Mouse (Mus musculus): ENCODE measurements around the gene Tlk2. TPM values are rescaled to one million over a fixed set of nuclear protein-coding genes. Genes with fewer than 3 reads are reported as not detected.
"Not testable (repeated sequence)": the region's sequence is repeated elsewhere in the genome, so short reads cannot be mapped to it uniquely, and the experiment has no call there.

Gene Tlk2
- polyA plus RNA-seq (2015; fragmentation: Nextera tagmentation; extraction: Ambion mirVana), result 14.4 and 14.8 TPM in 2 replicates

GRCm38 (mm10) chr11:105178516-105178915, at the start of gene Tlk2:
Gene Tlk2 (plus strand): TSS chr11:105178807.
- TF ChIP-seq EP300 (IDR thresholded peaks at IDR 0.05) (no peak), CTCF (IDR thresholded peaks at IDR 0.05) (no peak)
- no peaks in the 10 kb centered on the region for H3K36me3 ChIP-seq (ENCODE audit: insufficient read depth, low read length)
- 43% methylated on average over 2 of the region's 2 CpGs for WGBS
- peak within 1 kb of the TSS; percentile 75 for H3K4me3 ChIP-seq (ENCODE audit: low read depth, low read length)
- peak within 1 kb of the TSS; percentile 97; the same call in 1 of the 2 replicates for H3K27ac ChIP-seq (ENCODE audit: low read length)
- H3K9ac ChIP-seq (replicated peaks; ENCODE audit: low read depth), result no peak within 1 kb of the TSS
- H3K4me2 ChIP-seq (replicated peaks; ENCODE audit: low read depth, low read length), result peak within 1 kb of the TSS; percentile 87
- ATAC-seq (no peak), DNase-seq (ENCODE audit: low spot score) (no peak)
- no peaks in the 10 kb centered on the region for H3K27me3 ChIP-seq (replicated peaks; ENCODE audit: insufficient read depth, low read length)
- H3K4me1 ChIP-seq (ENCODE audit: insufficient read depth, low read depth, low read length), result peaks cover 16% of the 10 kb centered on the region; the same call in 1 of the 2 replicates
- H3K9me3 ChIP-seq (ENCODE audit: low read length), result no peaks in the 10 kb centered on the region

- TF ChIP-seq EP300 (IDR thresholded peaks at IDR 0.05), result no peak
- no peak for TF ChIP-seq CTCF (IDR thresholded peaks at IDR 0.05)
- no peaks in the 10 kb centered on the region for H3K4me1 ChIP-seq (ENCODE audit: insufficient read depth, low read depth, low read length)
- H3K4me2 ChIP-seq (replicated peaks; ENCODE audit: low read depth, low read length), result no peak overlapping the region
- 88% methylated on average over 7 of the region's 7 CpGs for WGBS
- no peak overlapping the region for H3K4me3 ChIP-seq (ENCODE audit: low read depth, low read length)
- H3K9ac ChIP-seq (replicated peaks; ENCODE audit: low read depth), result no peak overlapping the region
- DNase-seq (ENCODE audit: low spot score), result no peak
- no peaks in the 10 kb centered on the region for H3K27me3 ChIP-seq (replicated peaks; ENCODE audit: insufficient read depth, low read length)
- no peak overlapping the region for H3K27ac ChIP-seq (ENCODE audit: low read length)
- no peak for ATAC-seq
- H3K9me3 ChIP-seq (ENCODE audit: low read length), result no peaks in the 10 kb centered on the region
- peaks cover 42% of the 10 kb centered on the region for H3K36me3 ChIP-seq (ENCODE audit: insufficient read depth, low read length)
Measured at GRCm38 (mm10) chr11:105135692-105136091, 42.9 kb upstream of the Tlk2 start.

- H3K4me3 ChIP-seq (ENCODE audit: low read depth, low read length); H3K9ac ChIP-seq (replicated peaks; ENCODE audit: low read depth); H3K27ac ChIP-seq (ENCODE audit: low read length); H3K27me3 ChIP-seq (replicated peaks; ENCODE audit: insufficient read depth, low read length); H3K4me1 ChIP-seq (ENCODE audit: insufficient read depth, low read depth, low read length); H3K4me2 ChIP-seq (replicated peaks; ENCODE audit: low read depth, low read length); H3K9me3 ChIP-seq (ENCODE audit: low read length); DNase-seq (ENCODE audit: low spot score); ATAC-seq: not testable (repeated sequence)
- H3K36me3 ChIP-seq (ENCODE audit: insufficient read depth, low read length), result peaks cover 34% of the 10 kb centered on the region
- WGBS, result 90% methylated on average over 2 of the region's 2 CpGs
Measured at GRCm38 (mm10) chr11:105137255-105137654, 41.4 kb upstream of the Tlk2 start.

GRCm38 (mm10) chr11:105140512-105140911, 38.1 kb upstream of the Tlk2 start:
- not testable (repeated sequence) for H3K4me3 ChIP-seq (ENCODE audit: low read depth, low read length); H3K4me2 ChIP-seq (replicated peaks; ENCODE audit: low read depth, low read length); DNase-seq (ENCODE audit: low spot score); H3K9ac ChIP-seq (replicated peaks; ENCODE audit: low read depth); H3K9me3 ChIP-seq (ENCODE audit: low read length); H3K27me3 ChIP-seq (replicated peaks; ENCODE audit: insufficient read depth, low read length); H3K27ac ChIP-seq (ENCODE audit: low read length); H3K4me1 ChIP-seq (ENCODE audit: insufficient read depth, low read depth, low read length); ATAC-seq
- WGBS, result 94% methylated on average over 7 of the region's 8 CpGs
- H3K36me3 ChIP-seq (ENCODE audit: insufficient read depth, low read length), result peaks cover 15% of the 10 kb centered on the region; the same call in 1 of the 2 replicates

- Histone ChIP-seq H3K36me3 (ENCODE audit: insufficient read depth, low read length) (peaks cover 12% of the 10 kb centered on the region; the same call in 1 of the 2 replicates), H3K9me3 (ENCODE audit: low read length) (no peaks in the 10 kb centered on the region), H3K4me1 (ENCODE audit: insufficient read depth, low read depth, low read length) (no peaks in the 10 kb centered on the region), H3K27ac (ENCODE audit: low read length) (no peak overlapping the region), H3K9ac (replicated peaks; ENCODE audit: low read depth) (no peak overlapping the region), H3K4me2 (replicated peaks; ENCODE audit: low read depth, low read length) (no peak overlapping the region), H3K4me3 (ENCODE audit: low read depth, low read length) (no peak overlapping the region), H3K27me3 (replicated peaks; ENCODE audit: insufficient read depth, low read length) (no peaks in the 10 kb centered on the region)
- 94% methylated on average over 5 of the region's 5 CpGs for WGBS
- no peak for TF ChIP-seq CTCF (IDR thresholded peaks at IDR 0.05)
- TF ChIP-seq EP300 (IDR thresholded peaks at IDR 0.05), result no peak
- no peak for DNase-seq (ENCODE audit: low spot score)
- ATAC-seq, result no peak
Measured at GRCm38 (mm10) chr11:105141115-105141514, 37.5 kb upstream of the Tlk2 start.

- H3K4me1 ChIP-seq (ENCODE audit: insufficient read depth, low read depth, low read length), result no peaks in the 10 kb centered on the region
- no peak overlapping the region for H3K27ac ChIP-seq (ENCODE audit: low read length)
- H3K9ac ChIP-seq (replicated peaks; ENCODE audit: low read depth), result no peak overlapping the region
- no peak for TF ChIP-seq EP300 (IDR thresholded peaks at IDR 0.05)
- no peaks in the 10 kb centered on the region for H3K27me3 ChIP-seq (replicated peaks; ENCODE audit: insufficient read depth, low read length)
- H3K9me3 ChIP-seq (ENCODE audit: low read length), result no peaks in the 10 kb centered on the region
- DNase-seq (ENCODE audit: low spot score) (no peak), ATAC-seq (no peak)
- H3K36me3 ChIP-seq (ENCODE audit: insufficient read depth, low read length), result peaks cover 12% of the 10 kb centered on the region; the same call in 1 of the 2 replicates
- H3K4me3 ChIP-seq (ENCODE audit: low read depth, low read length), result no peak overlapping the region
- no peak overlapping the region for H3K4me2 ChIP-seq (replicated peaks; ENCODE audit: low read depth, low read length)
Measured at GRCm38 (mm10) chr11:105143564-105143963, 35.0 kb upstream of the Tlk2 start.

GRCm38 (mm10) chr11:105144084-105144483, 34.5 kb upstream of the Tlk2 start:
- WGBS, result 69% methylated on average over 3 of the region's 3 CpGs
- H3K27me3 ChIP-seq (replicated peaks; ENCODE audit: insufficient read depth, low read length), result no peaks in the 10 kb centered on the region
- no peak overlapping the region for H3K9ac ChIP-seq (replicated peaks; ENCODE audit: low read depth)
- no peak for TF ChIP-seq EP300 (IDR thresholded peaks at IDR 0.05)
- TF ChIP-seq CTCF (IDR thresholded peaks at IDR 0.05), result no peak
- H3K36me3 ChIP-seq (ENCODE audit: insufficient read depth, low read length), result peaks cover 12% of the 10 kb centered on the region; the same call in 1 of the 2 replicates
- ATAC-seq (no peak), DNase-seq (ENCODE audit: low spot score) (no peak)
- no peak overlapping the region for H3K4me3 ChIP-seq (ENCODE audit: low read depth, low read length)
- no peak overlapping the region for H3K4me2 ChIP-seq (replicated peaks; ENCODE audit: low read depth, low read length)
- H3K27ac ChIP-seq (ENCODE audit: low read length), result no peak overlapping the region
- no peaks in the 10 kb centered on the region for H3K4me1 ChIP-seq (ENCODE audit: insufficient read depth, low read depth, low read length)
- H3K9me3 ChIP-seq (ENCODE audit: low read length), result no peaks in the 10 kb centered on the region
